Mouse (Mus musculus): ENCODE measurements around the gene Rrm2. TPM values are rescaled to one million over a fixed set of nuclear protein-coding genes. Genes with fewer than 3 reads are reported as not detected.
"Not testable (repeated sequence)": the region's sequence is repeated elsewhere in the genome, so short reads cannot be mapped to it uniquely, and the experiment has no call there.

Gene Rrm2
- polyA plus RNA-seq, 1 experiment from 2014 or later, result 46.2 TPM

GRCm38 (mm10) chr12:24686696-24687346 lies 21.2 kb upstream of the Rrm2 start:
- H3K4me1 ChIP-seq, result peaks cover 2% of the 10 kb centered on the region
- H3K4me2 ChIP-seq, result no peak overlapping the region
- no peak overlapping the region for H3K9ac ChIP-seq
- WGBS, result 79% methylated on average over 11 of the region's 11 CpGs
- no peak for ATAC-seq (replicated peaks)
- H3K9me3 ChIP-seq, result no peaks in the 10 kb centered on the region
- H3K27me3 ChIP-seq (replicated peaks), result peaks cover 16% of the 10 kb centered on the region
- H3K4me3 ChIP-seq, result no peak overlapping the region
- H3K36me3 ChIP-seq (replicated peaks), result no peaks in the 10 kb centered on the region
- no peak overlapping the region for H3K27ac ChIP-seq

- 84% methylated on average over 3 of the region's 3 CpGs for WGBS
- Histone ChIP-seq H3K27me3 (replicated peaks) (no peaks in the 10 kb centered on the region), H3K4me1 (no peaks in the 10 kb centered on the region), H3K9me3 (no peaks in the 10 kb centered on the region), H3K9ac (no peak overlapping the region), H3K36me3 (replicated peaks) (no peaks in the 10 kb centered on the region), H3K4me2 (no peak overlapping the region), H3K4me3 (no peak overlapping the region), H3K27ac (no peak overlapping the region)
- ATAC-seq (replicated peaks), result no peak
These were observed 17.7 kb upstream of the Rrm2 start for GRCm38 (mm10) chr12:24690351-24690750.

- Histone ChIP-seq H3K4me3 (no peak overlapping the region), H3K36me3 (replicated peaks) (no peaks in the 10 kb centered on the region), H3K4me1 (0 out of 2 replicates have a peak, but pooled peaks cover 3% of the 10 kb centered on the region), H3K9me3 (no peaks in the 10 kb centered on the region), H3K27ac (no peak overlapping the region), H3K4me2 (peak overlapping the region; percentile 38), H3K27me3 (replicated peaks) (no peaks in the 10 kb centered on the region), H3K9ac (no peak overlapping the region)
- ATAC-seq (replicated peaks), result peak; percentile 85
- 45% methylated on average over 16 of the region's 16 CpGs for whole genome bisulfite sequencing
These were observed 11.2 kb upstream of the Rrm2 start for GRCm38 (mm10) chr12:24696500-24697483.

GRCm38 (mm10) chr12:24697484-24698204 lies 10.4 kb upstream of the Rrm2 start:
- Histone ChIP-seq H3K27ac (no peak overlapping the region), H3K9ac (no peak overlapping the region), H3K9me3 (no peaks in the 10 kb centered on the region), H3K4me1 (0 out of 2 replicates have a peak, but pooled peaks cover 3% of the 10 kb centered on the region), H3K4me3 (no peak overlapping the region), H3K27me3 (replicated peaks) (no peaks in the 10 kb centered on the region), H3K4me2 (peak overlapping the region; percentile 38), H3K36me3 (replicated peaks) (no peaks in the 10 kb centered on the region)
- WGBS, result 56% methylated on average over 8 of the region's 8 CpGs
- peak; percentile 77 for ATAC-seq (replicated peaks)

GRCm38 (mm10) chr12:24698514-24698913 lies 9.5 kb upstream of the Rrm2 start:
- Histone ChIP-seq H3K36me3 (replicated peaks) (no peaks in the 10 kb centered on the region), H3K27me3 (replicated peaks) (no peaks in the 10 kb centered on the region), H3K4me2 (no peak overlapping the region), H3K27ac (no peak overlapping the region), H3K4me1 (0 out of 2 replicates have a peak, but pooled peaks cover 3% of the 10 kb centered on the region), H3K4me3 (no peak overlapping the region), H3K9ac (no peak overlapping the region), H3K9me3 (no peaks in the 10 kb centered on the region)
- no peak for ATAC-seq (replicated peaks)
- 89% methylated on average over 3 of the region's 3 CpGs for WGBS

- no peaks in the 10 kb centered on the region for H3K27me3 ChIP-seq (replicated peaks)
- H3K4me2 ChIP-seq, result no peak overlapping the region
- ATAC-seq (replicated peaks), result no peak
- no peaks in the 10 kb centered on the region for H3K9me3 ChIP-seq
- no peak overlapping the region for H3K27ac ChIP-seq
- WGBS, result 76% methylated on average over 10 of the region's 10 CpGs
- no peak overlapping the region for H3K4me3 ChIP-seq
- 0 out of 2 replicates have a peak, but pooled peaks cover 3% of the 10 kb centered on the region for H3K4me1 ChIP-seq
- H3K36me3 ChIP-seq (replicated peaks), result no peaks in the 10 kb centered on the region
- H3K9ac ChIP-seq, result no peak overlapping the region
These were observed 8.5 kb upstream of the Rrm2 start for GRCm38 (mm10) chr12:24699578-24699977.

GRCm38 (mm10) chr12:24701621-24702020 lies 6.4 kb upstream of the Rrm2 start:
- WGBS, result 86% methylated on average over 9 of the region's 9 CpGs
- not testable (repeated sequence) for H3K36me3 ChIP-seq (replicated peaks); H3K4me2 ChIP-seq; H3K9ac ChIP-seq; H3K27ac ChIP-seq; H3K4me1 ChIP-seq; H3K9me3 ChIP-seq; ATAC-seq (replicated peaks); H3K27me3 ChIP-seq (replicated peaks); H3K4me3 ChIP-seq

- H3K4me3 ChIP-seq, result no peak overlapping the region
- ATAC-seq (replicated peaks), result no peak
- peaks cover 8% of the 10 kb centered on the region; the same call in 1 of the 2 replicates for H3K27me3 ChIP-seq (replicated peaks)
- no peak overlapping the region for H3K27ac ChIP-seq
- no peaks in the 10 kb centered on the region for H3K36me3 ChIP-seq (replicated peaks)
- H3K4me1 ChIP-seq, result peaks cover 12% of the 10 kb centered on the region
- WGBS, result 92% methylated on average over 3 of the region's 3 CpGs
- no peaks in the 10 kb centered on the region for H3K9me3 ChIP-seq
- H3K9ac ChIP-seq, result no peak overlapping the region
- no peak overlapping the region for H3K4me2 ChIP-seq
These were observed 5.0 kb upstream of the Rrm2 start for GRCm38 (mm10) chr12:24703013-24703412.

- 87% methylated on average over 15 of the region's 15 CpGs for WGBS
- Histone ChIP-seq H3K36me3 (replicated peaks) (no peaks in the 10 kb centered on the region), H3K27me3 (replicated peaks) (peaks cover 8% of the 10 kb centered on the region; the same call in 1 of the 2 replicates), H3K9me3 (no peaks in the 10 kb centered on the region), H3K4me3 (no peak overlapping the region), H3K4me2 (no peak overlapping the region), H3K9ac (no peak overlapping the region), H3K4me1 (peaks cover 28% of the 10 kb centered on the region), H3K27ac (no peak overlapping the region)
- ATAC-seq (replicated peaks), result no peak
These were observed 2.4 kb upstream of the Rrm2 start for GRCm38 (mm10) chr12:24705502-24706263.

- WGBS, result under 1% methylated on average over 27 of the region's 27 CpGs
- Histone ChIP-seq H3K4me2 (peak overlapping the region; percentile 89), H3K4me1 (peaks cover 28% of the 10 kb centered on the region), H3K27me3 (replicated peaks) (peaks cover 8% of the 10 kb centered on the region; the same call in 1 of the 2 replicates), H3K4me3 (peak overlapping the region; percentile 95), H3K9me3 (no peaks in the 10 kb centered on the region), H3K9ac (no peak overlapping the region), H3K36me3 (replicated peaks) (no peaks in the 10 kb centered on the region), H3K27ac (no peak overlapping the region)
- no peak for ATAC-seq (replicated peaks)
These were observed 1.1 kb upstream of the Rrm2 start for GRCm38 (mm10) chr12:24706764-24707479.

- Histone ChIP-seq H3K27ac (no peak overlapping the region), H3K4me3 (peak overlapping the region; percentile 95), H3K27me3 (replicated peaks) (peaks cover 8% of the 10 kb centered on the region; the same call in 1 of the 2 replicates), H3K4me1 (peaks cover 28% of the 10 kb centered on the region), H3K36me3 (replicated peaks) (no peaks in the 10 kb centered on the region), H3K4me2 (peak overlapping the region; percentile 89), H3K9me3 (no peaks in the 10 kb centered on the region), H3K9ac (no peak overlapping the region)
- WGBS, result under 1% methylated on average over 9 of the region's 9 CpGs
- no peak; the same call in 1 of the 2 replicates for ATAC-seq (replicated peaks)
These were observed 600 bp upstream of the Rrm2 start for GRCm38 (mm10) chr12:24707480-24707802.
